Mouse (Mus musculus): Measurements from ENCODE around the gene Exosc6. TPM values are rescaled to one million over a fixed set of nuclear protein-coding genes. Genes with fewer than 3 reads are reported as not detected.
A peak's percentile ranks its signal among the peaks of the same experiment; 100 is the strongest.
"Not testable (repeated sequence)": the region's sequence is repeated elsewhere in the genome, so short reads cannot be mapped to it uniquely, and the experiment has no call there.

The Exosc6 gene
- polyA plus RNA-seq, 1 experiment from 2014 or later, result 14.5 TPM

- Histone ChIP-seq H3K27me3 (no peaks in the 10 kb centered on the region), H3K4me2 (peak within 1 kb of the TSS; percentile 92), H3K9me3 (no peaks in the 10 kb centered on the region), H3K4me3 (peak within 1 kb of the TSS; percentile 65), H3K27ac (peak within 1 kb of the TSS; percentile 15; the same call in 1 of the 2 replicates), H3K4me1 (peaks cover 19% of the 10 kb centered on the region), H3K36me3 (no peaks in the 10 kb centered on the region), H3K9ac (peak within 1 kb of the TSS; percentile 59)
- WGBS, result 4% methylated on average over 58 of the region's 72 CpGs
- ATAC-seq (ENCODE audit: borderline replicate concordance, extremely low read depth, low FRiP score, low TSS enrichment), result peak; percentile 95
Observed at GRCm38 (mm10) chr8:111093865-111094718, 38.0 kb downstream of the Exosc6 start, which contains the start of gene Pdpr. Gene Pdpr (plus strand): TSS chr8:111094630.

GRCm38 (mm10) chr8:111094719-111095302, 38.7 kb downstream of the Exosc6 start:
- not testable (repeated sequence) for H3K9me3 ChIP-seq; H3K36me3 ChIP-seq; H3K27me3 ChIP-seq; ATAC-seq (ENCODE audit: borderline replicate concordance, extremely low read depth, low FRiP score, low TSS enrichment)
- peak overlapping the region; percentile 15; the same call in 1 of the 2 replicates for H3K27ac ChIP-seq
- under 1% methylated on average over 64 of the region's 69 CpGs for WGBS
- peak overlapping the region; percentile 65 for H3K4me3 ChIP-seq
- H3K4me1 ChIP-seq, result peaks cover 19% of the 10 kb centered on the region
- peak overlapping the region; percentile 58 for H3K9ac ChIP-seq
- peak overlapping the region; percentile 92 for H3K4me2 ChIP-seq

Small RNA genes lying within 50 kb of the gene (microRNA-seq; reads per million reads assigned to microRNA genes)
- gene Gm24103 (not detected), gene Mir3473d (0.74 reads per million)

Other genes with a start within 250 kb of the Exosc6 start
- gene Cog4, start 209.7 kb upstream of the Exosc6 start, polyA plus RNA-seq (2015; fragmentation: Nextera tagmentation; extraction: Ambion mirVana), result 68.4 and 74.3 TPM in 2 replicates
- 141 and 146 TPM in 2 replicates for gene Sf3b3, start 209.6 kb upstream of the Exosc6 start, polyA plus RNA-seq (2015; fragmentation: Nextera tagmentation; extraction: Ambion mirVana)
- gene Fuk, start 153.9 kb upstream of the Exosc6 start, polyA plus RNA-seq (2015; fragmentation: Nextera tagmentation; extraction: Ambion mirVana), result 10.8 and 11.4 TPM in 2 replicates
- gene St3gal2, start 136.4 kb upstream of the Exosc6 start, polyA plus RNA-seq (2015; fragmentation: Nextera tagmentation; extraction: Ambion mirVana), result 18.3 and 20.5 TPM in 2 replicates
- 13.0 and 14.0 TPM in 2 replicates for gene Ddx19a, start 58.5 kb upstream of the Exosc6 start, polyA plus RNA-seq (2015; fragmentation: Nextera tagmentation; extraction: Ambion mirVana)
- 7.0 and 7.3 TPM in 2 replicates for gene Ddx19b, start 24.6 kb upstream of the Exosc6 start, polyA plus RNA-seq (2015; fragmentation: Nextera tagmentation; extraction: Ambion mirVana)
- gene Aars, start 23.2 kb upstream of the Exosc6 start, polyA plus RNA-seq (2015; fragmentation: Nextera tagmentation; extraction: Ambion mirVana), result 58.0 and 60.5 TPM in 2 replicates
- 0.17 TPM in 1 of 2 replicates, not detected in the other for gene Clec18a, start 36.1 kb downstream of the Exosc6 start, polyA plus RNA-seq (2015; fragmentation: Nextera tagmentation; extraction: Ambion mirVana)
- 10.1 and 10.7 TPM in 2 replicates for gene Pdpr, start 38.3 kb downstream of the Exosc6 start, polyA plus RNA-seq (2015; fragmentation: Nextera tagmentation; extraction: Ambion mirVana)
- 65.1 and 72.5 TPM in 2 replicates for gene Glg1, start 202.9 kb downstream of the Exosc6 start, polyA plus RNA-seq (2015; fragmentation: Nextera tagmentation; extraction: Ambion mirVana)
- gene Rfwd3, start 243.9 kb downstream of the Exosc6 start, polyA plus RNA-seq (2015; fragmentation: Nextera tagmentation; extraction: Ambion mirVana), result 62.8 and 68.1 TPM in 2 replicates